Mouse (Mus musculus) megakaryocyte progenitor cell, adult 5-6 weeks (primary cell): ENCODE data around the gene Itm2c. TPM values are rescaled to one million over a fixed set of nuclear protein-coding genes. Genes with fewer than 3 reads are reported as not detected.

Source experiments
- ATAC-seq: replicated peaks from 2 replicates; pipeline ENCODE4 v1.8.0; 2016; ENCODE audit warnings: mild to moderate bottlenecking, moderate TSS enrichment, inconsistent platforms; ENCODE audit not compliant: poor library complexity
- total RNA-seq, 2 experiments: library from RNA; stranded (forward) in 1 of 2; stranded (reverse) in 1 of 2; fragments of 157-497, 149-512 nt in 1 of 2; fragments of 200-1000 nt in 1 of 2; gene quantifications; 2 replicates each; pipeline versions ENCODE4 v1.2.3 to v1.2.4; 2015 to 2017

Gene Itm2c
- total RNA-seq, 2 experiments from 2014 or later: 28.7 to 71.3 TPM

DNA sequence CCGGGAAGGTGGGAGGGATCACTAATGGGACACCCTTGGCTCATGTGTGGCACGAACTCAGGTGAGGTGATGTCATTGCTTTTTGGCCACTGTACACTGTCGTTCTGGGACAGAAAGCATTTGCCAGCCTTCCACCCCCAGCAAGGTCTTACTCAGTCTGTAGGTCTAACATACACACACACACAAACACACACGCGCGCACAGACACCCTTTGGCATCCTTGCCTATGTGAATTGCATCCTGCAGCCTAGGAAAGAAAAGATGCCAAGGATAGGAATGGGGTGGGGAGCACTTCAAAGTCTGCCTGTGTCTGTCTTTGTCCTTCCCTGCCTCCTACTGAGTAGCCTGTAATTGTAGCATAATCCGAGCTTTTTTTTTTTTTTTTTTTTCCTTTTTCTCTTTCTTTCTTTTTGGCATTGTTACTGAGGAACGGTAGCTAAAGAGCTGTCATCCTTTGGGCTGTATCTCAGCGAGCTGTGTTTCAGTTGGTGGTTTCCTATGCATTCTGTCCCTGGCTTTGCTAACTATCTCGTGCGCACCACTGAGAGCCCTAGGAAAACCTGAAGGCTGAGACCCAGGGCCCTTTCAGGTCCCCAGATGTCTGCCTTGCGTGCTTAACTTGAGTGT is 4.8 kb downstream of the Itm2c start:
- ATAC-seq: no peak

DNA sequence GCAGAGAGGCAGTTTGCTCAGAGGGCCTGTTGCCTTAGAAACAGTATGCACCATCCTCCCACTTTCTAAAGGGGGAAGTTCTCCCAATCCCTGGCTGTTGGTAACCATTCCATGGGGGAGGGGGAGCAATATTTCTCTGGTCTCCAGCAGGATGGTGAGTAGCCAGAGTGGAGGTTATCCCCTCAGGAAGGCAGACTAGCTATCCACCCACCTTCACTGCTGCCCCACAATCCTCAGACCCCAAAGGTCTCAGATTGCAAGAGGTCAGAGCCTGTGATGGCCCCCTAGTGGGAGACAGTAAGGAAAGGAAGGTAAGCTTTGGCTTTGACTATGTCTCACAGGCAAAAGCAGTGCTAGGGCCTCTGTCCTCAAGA is 5.3 kb downstream of the Itm2c start:
- ATAC-seq: no peak

DNA sequence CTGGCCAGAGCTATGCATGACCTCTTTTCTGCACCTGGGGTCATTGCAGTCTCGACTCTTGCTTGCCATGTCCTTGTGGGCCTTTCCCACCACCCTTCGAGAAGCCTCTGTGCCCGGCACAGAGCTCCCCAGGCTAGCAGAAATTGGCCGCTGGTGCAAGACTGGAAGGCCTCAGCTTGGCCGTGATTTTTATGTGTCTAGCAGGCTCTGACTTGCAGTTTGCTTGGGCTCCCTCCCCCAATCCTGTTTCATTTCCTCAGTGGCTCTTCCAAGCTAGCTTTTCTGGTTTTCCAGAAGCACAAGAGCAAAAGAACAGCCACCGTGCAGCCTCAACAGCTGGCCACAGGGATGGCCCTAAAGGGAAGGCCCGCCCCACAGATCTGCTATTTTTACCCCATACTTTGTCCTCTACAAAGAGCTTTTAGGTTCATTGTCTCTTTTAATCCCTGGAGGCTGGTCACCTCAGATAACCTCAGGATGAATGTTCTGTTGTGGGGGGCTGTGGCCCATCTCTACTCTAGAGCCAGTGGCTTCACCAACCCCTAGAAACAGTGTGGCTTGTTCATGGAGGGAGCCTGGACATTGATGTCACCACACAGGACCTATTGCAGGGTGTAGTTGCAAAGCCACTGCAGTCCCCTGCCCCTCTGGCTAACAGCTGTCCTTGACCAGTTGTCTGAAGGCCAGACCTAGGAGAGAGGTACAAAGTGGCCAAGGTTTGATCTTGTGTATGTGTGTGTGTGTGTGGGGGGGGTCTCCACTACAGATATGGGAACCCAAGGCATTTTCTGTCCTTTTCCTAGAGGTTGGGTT is 6.6 kb downstream of the Itm2c start:
- ATAC-seq: no peak

DNA sequence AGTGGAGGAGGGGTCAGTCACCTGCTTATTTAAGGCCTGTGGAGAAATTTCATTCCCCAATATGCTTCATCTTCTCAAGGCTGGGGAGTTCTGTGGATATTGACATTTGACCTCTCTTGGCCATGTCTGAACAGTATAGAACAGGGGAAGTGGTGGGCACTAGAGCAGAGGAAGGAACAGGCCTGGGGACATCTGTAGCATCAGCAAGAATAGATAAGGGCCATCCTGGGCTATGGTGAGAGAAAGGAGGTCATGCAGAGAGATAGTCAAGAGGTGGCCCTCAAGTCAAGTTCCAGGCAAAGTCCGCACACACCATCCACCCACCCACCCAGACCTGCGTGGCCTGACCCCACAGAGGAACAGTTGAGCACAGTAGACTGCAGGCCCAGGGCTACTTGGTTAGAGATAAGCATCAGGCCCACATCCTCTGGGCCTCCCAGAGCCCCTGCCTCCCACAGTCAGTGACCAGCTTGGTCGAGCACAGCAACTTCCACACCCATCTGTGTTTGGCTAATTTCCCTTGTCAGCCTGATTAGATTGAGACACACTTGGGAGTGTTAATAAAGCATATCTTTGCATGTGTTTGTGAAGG is 7.5 kb downstream of the Itm2c start:
- no peak; the same call in 1 of the 2 replicates for ATAC-seq

DNA sequence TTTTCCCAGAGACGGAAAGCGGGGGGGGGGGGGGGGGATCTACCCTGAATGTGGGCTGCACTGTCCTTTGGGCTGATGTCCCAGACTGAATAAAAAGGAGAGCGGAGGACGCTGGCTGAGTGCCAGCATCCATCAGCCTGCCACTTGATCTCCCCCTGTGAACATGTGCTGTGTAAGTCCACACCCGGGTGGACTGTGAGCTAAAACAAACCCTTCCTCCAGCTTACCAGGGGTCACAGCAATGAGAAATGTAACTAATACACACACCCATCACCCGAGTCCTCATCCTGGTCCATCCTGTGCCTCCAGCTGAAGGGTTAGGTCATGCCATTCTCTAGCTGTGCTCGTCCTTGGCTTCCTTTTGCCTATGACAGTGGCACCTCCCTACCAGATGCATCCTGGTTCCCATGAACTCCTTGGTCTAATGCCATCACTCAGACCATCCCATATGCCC is 8.1 kb downstream of the Itm2c start:
- ATAC-seq: no peak

DNA sequence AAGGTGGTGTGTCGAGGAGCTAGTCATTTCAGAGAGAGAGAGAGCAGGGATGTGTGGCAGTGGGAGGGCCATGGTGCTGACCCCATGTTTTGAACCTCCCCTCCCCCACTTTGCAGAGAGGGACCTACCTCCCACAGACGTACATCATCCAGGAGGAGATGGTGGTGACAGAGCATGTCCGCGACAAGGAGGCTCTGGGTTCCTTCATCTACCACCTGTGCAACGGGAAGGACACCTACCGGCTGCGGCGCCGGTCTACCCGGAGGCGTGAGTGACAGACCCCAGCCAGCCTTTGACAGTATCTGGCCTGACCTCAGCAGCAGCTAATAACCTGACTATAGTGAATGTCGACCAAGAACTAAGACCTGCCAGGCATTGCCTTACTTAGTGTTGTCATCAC is 12.8 kb downstream of the Itm2c start:
- ATAC-seq: no peak

DNA sequence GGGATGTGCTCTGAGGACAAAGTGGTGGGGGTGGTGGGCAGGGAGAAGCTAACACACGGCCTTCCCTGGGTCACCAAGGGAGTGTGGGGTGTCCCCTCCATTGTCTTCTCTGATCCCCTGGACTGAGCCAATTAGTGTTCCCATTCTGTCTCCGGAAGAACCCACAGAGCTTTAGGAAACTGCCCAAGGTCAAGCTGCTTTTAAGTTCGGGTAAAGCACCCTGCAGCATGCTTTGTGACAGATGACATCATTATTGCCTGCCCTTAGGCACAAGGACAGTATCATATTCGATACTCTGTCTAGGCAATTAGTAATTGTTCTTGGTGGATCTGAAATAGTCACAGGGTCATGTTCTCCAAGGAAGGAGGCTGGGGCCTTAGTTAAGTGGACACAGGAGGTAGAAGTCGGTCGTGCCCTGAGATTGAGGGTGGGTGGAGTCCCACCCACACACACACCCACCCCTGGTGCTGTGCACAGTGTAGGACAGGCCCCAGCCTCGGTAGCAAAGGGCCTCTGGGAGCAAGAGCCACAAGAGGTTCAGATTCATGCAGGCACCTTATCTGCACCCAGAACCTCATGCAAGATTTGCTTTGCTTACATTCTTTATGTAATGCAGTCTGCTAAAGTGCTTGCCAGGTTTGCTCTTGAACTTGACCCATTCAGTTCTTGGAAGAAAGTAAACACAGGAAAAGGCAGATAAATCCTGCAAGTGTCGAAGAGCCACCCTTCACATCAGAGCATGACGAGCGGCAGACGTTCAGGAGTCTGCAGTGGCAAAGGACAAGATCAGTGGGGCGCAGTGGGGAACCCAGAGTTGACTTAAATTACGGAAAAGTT is 14.9 kb downstream of the Itm2c start:
- no peak for ATAC-seq

DNA sequence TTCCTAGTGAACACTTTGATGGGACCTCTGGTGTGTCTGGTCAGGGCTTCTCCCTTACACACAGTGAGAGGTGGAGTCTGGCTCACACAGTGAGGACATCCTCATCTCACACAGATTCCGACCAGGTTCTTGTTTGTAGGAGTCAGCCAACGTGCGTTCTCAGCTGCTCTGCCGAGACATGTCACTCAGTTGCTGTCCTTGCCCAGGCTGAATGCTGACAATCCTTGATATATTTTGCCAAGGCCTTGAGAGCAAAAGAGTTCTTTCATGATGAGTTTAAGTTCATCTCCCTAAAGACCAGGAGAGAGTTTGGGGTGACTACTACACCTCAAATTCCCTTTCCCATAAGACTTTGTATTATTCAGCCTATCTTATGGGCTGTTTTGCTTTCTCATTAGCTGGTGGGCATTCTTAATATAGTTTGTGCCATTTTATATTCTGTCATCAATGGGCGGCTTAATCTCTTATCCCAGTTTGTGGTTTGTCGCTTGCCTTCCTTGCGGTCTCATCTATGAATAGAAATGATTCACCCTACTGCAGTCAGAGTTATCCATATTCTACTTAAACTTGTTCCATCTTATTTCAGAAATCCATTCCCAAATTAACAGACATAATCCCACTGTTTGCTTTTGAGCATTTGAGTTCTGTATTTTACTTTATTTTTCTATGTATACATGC is 19.1 kb downstream of the Itm2c start:
- ATAC-seq: no peak

DNA sequence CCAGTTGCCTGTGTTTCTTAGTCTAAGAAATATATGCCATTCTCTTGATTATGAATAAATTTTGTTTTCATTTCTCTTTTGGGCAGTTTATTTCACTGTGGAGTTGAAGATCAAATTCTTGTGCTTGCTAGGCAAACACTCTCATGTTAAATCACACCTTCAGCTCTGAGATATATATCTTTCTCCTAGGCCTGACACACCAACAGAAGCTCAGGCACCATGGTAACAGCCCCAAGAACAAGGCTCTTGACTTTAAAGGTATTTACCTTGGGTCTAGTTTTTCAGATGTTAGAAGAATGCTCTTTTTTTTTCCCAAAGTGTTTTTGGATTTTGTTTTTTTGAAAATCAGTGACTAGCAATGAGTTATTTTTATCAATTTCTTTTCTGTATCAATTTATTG is 21.8 kb downstream of the Itm2c start:
- no peak for ATAC-seq

DNA sequence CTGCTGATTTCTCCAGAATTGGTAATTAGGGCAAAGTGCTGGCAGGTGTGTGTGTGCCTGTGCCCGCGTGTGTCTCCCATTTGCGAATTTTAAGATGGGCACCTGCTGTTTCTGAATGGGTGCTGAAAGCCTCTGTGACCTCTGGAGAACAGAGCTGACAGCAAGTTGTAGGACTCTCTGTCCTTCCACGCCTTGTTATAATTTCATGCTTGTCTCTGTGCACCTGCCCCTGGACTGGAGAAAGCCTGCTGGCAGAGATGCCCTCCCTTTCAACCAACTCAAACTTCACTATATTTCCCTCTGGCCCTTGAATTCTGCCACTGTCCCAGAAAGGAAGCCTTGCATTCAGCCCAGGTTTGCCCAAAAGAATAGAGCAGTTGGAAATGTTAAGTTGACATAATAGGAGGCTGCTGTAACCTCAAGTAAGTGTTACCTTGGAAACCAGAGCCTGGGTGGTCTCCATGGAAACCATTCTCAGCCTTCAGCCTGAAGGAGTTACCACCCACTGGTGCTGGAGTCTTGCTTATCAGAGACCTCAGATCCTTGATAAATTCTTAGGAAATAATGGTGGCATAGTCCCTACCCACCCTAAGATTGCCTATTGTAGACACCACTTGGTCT is 22.9 kb downstream of the Itm2c start:
- no peak for ATAC-seq

DNA sequence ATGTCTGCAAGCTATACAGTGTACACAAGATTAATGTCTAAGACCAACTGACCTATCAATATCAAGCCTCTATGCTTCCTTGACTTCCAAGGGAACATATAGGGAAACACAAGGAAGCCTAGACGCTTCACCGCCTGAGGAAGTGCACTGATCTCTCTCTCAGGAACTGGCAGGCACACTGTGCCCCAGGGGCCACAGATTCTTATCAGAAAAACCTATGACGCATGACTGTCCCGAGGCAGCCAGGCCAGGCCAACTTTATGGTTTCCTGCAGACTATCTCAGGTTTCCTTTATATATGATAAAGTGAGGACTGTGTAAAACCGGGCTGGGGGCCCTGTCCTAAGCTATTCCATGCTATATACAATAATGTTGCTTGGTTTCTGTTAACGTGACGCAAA is 25.5 kb downstream of the Itm2c start:
- peak; percentile 58 for ATAC-seq

DNA sequence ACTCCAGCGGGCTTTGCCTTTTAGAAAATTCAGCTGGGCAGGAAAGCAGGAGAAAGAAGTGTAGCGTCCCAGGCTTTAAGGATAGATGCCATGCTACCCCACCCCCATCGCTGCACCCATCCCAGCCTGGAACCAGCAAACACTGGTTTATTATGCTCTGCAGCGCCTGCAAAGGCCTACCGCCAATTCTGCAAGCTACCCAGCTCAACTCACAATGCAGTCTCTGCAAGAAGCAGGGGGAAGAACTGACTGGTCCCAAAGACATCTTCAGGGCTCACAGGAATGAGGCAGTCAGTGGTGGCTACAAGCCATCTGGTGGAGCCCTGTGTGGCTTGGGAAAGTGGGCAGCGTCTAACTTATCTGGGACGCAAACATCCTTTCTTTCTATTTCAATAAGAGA is 27.6 kb downstream of the Itm2c start:
- ATAC-seq: no peak

DNA sequence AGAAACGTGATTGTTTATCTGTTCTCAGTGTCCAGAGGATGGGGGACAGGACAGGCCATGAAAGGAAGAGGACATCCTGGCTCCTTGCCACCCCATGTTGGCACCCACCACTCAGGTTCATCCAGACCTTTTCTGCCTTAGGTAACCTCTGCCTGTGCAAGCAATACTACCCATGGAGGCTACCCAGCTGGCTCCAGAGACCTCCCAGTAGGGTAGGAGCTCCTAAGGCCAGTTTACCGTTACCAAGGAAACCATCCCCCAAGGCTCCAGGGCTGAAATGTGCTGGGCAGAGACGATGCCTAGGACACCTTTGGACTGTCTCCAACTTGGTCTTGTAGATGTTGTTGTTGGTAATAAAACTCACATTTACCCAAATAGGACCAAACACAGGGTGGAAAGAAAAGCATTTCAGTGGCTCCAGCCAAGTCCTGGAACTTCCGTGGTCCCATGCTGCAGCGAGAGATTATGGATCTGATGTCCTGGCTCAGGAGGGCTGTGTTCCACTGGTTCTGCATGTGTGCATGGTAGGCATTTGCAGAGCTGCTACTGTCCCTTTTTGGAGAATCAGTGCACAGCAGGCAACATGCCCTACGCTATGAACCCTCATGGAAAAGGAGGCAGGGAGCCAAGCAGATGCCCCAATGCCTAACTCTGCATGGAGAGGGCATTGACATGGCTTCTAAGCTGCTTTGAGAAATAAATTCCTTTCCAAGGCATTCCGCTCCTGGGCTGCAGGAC is 28.2 kb downstream of the Itm2c start:
- ATAC-seq: no peak

DNA sequence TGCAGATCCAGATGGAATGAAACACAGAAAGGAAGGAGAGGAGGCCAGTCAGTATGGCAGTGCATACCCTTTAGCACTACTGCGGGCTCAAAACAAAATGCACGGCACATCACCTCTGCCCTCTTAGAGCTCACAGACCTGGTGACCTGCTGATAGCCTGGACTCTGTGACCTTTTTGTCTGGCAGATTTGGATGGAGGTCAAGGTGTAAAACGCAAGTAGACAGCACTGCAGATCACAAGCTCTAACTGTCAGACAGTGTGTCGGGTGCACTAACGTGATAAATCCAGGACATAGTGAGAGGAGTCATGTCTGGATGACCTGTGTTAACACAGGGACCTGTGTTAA is 28.8 kb downstream of the Itm2c start:
- no peak for ATAC-seq

DNA sequence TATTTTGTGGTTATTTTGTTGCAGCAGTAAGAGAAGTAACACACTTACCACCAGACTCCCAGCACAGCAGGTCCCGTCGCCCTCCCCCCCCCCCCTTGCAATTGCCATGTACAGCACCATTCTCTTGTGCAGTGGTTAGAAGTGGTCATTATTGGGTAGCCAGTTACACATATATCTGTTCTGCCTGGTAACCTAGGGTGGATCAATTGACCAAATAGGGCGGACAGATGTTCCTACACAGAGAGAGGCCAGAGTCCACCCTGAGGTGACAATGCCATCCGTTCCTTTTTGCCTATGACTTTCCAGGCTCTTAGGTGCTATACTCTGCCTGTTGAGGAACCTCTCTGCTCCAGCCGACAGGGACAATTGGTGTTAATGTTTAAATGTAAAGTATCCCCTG is 31.1 kb downstream of the Itm2c start:
- no peak for ATAC-seq

DNA sequence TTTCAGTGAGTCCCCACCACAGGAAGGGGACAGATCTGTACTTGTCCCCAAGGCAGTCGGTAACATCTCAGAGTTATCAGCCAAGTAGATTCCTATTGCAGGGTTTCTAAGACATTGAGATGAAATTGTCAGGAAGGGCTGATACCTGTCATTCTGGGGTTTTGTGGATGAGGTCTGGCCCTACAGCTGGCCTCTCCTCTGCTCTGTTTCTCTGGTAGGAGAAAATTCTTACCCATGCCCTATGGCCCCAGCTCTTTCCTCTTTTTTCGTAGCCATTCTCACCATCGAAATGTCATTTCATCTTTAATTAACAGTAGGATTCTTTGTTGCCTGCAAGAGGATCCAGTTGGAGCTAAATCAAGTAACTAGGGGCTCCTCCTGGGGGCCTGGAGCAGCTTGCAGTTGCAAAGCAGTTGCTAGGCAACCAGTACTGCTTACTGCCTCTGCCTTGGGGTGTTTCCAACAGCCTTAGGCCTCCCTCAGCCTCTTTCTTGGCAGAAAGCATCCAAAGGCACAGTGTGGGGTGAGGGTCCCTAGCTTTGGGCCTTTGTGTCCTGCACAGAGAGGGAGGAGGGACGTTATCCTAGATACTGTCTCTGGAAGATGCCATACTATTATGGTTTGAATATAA is 34.1 kb downstream of the Itm2c start, which contains the start of gene 4933407L21Rik:
TSS of gene 4933407L21Rik (plus strand) at position 427 of the 631 bp plus-strand sequence.
- ATAC-seq: no peak

DNA sequence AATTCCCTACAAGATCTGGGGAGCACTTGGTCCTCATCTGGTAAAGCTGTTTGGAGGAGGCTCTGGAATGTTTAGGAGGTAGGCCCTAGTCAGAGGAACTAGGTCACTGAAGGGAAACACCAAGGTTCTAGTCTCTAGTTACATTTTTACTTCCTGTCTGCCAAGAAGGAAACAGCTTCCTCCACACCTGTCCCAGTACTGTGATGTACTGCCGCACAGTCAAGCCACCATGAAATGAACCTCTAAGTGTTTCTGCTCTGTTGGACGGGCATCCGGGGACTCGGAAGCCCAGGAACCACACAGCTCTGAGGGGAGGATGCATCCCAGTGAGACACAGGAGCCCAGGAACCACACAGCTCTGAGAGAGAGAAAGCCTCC is 34.6 kb downstream of the Itm2c start:
- ATAC-seq: no peak

DNA sequence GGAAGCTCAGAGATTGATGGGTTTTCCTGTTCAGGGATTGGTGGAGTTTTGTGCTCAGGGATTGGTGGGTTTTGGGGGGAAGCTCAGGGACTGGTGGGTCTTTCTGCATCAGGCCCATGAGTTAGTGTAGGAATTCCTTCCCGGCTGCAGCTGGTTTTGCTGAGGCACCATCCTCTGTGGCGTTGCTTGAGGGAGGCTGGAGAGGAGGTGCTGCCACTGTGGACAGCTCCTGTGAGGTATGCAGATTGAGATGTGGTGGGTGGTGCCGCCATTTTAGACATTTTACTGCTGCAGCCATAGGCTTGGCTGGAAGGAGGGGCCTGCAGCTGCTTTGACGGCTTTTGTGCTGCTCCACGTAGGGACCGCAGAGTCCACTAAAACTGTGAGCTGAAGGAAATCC is 35.3 kb downstream of the Itm2c start:
- no peak for ATAC-seq

DNA sequence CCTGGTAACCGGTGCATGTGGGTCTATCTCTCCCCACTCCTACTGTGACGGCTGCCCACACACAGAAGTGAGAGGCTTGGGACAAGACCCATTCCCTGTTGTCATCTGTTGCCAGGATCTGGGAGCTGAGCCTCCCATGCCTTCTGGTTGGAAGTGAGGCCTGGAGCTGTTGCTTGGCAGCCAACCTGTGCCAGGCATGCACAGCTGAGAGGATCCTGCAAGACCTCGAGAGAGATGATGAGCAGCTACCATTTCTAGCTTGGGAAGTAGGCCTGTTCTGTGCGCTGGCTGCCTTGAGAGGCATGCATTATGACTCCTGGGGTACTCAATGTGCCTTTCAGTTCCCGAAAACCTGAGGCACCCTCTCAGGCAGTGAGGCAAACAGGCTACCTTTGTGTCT is 37.1 kb downstream of the Itm2c start:
- no peak for ATAC-seq
